Mouse (Mus musculus) cerebral cortex, adult 2 months (tissue): ENCODE results near the gene Morc2a.

Source experiments
- WGBS: fragments of 180-500 bp; shearing (Covaris S2); methylation state at CpG from one replicate; pipeline ENCODE4 v1.1.7; 2018; 5-methylcytosine and 5-hydroxymethylcytosine counted together

The Morc2a gene

DNA sequence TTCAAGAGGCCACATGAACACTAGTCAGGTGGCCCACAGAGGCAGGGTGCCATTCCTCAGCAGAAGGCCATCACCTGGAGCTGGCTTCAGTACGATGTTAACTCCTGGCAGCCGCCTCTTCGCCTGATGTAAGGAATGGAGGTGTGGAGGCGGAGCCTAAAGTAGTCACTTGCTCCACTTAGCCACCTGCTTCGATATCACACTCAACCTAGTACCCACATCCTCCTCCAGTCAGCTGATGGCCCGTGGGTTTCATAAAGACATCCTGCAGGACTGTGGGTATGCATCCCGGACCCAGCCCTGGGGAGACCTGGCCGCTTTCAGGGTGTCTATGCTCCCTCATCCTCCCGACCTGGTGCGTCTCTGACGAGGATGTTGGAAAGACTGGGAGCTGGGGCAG, 86.7 kb downstream of the Morc2a start:
- 50% methylated on average over 11 of the region's 11 CpGs for WGBS

DNA sequence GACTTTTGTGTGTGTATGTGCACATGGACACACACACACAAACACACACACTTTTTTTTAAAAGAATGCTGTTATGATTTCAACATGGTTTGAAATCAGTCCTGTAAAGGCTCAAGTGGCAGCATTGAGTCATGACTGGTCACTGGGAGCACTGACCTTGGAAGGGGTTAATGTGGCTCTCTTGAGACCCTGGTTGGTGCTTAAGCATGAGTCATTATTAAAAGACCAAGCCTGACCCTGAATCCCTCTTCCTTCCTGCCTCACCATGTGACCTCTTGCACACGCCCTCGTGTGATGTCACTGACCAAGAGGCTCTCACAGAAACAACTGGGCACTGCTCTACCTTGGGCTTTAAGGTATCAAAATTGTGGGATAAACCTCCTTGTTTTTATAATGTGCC, 89.8 kb downstream of the Morc2a start:
- 79% methylated on average over 2 of the region's 2 CpGs for WGBS
